Mouse (Mus musculus): ENCODE data around the gene Ankrd13d. TPM values are rescaled to one million over a fixed set of nuclear protein-coding genes. Genes with fewer than 3 reads are reported as not detected.

The Ankrd13d gene
- total and polyA plus RNA-seq, 3 experiments = 3.8 to 55.1 (median 13.2) TPM

DNA sequence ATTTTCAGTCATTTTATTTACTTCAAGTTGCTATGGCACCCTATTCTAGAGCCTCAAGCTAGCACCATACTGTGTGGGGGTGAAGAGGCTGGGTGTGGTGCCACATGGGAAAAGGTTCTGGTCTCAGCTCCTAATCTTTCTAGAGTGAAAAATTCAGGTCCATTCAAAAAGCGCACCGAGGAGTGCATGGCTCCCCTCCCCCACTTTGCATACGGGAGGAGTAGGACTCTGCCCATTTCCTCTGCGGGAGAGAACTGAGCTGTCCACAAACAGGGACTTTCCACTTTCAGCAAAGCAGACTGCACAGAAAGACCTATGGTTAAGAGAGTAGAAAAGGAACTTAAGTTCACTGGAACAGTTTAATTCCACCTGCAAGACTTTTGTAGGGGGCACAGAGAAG, 49.7 kb upstream of the Ankrd13d start:
- Histone ChIP-seq H3K4me3 (replicated peaks in 1 of 3; ENCODE audit: low read depth in 2 of 3, low read length in 2 of 3, poor library complexity in 1 of 3) (peak overlapping the region; percentile 84 to 95 (median 85)), H3K27ac (ENCODE audit: insufficient read depth, low read depth) (peak overlapping the region; percentile 89), H3K4me2 (ENCODE audit: insufficient read depth, low read depth, poor library complexity, severe bottlenecking) (peak overlapping the region; percentile 73), H3K9me3 (replicated peaks; ENCODE audit: low read length) (no peaks in the 10 kb centered on the region), H3K9ac (ENCODE audit: insufficient read depth, low read depth) (peak overlapping the region; percentile 95), H3K79me2 (replicated peaks; ENCODE audit: control insufficient read depth, extremely low read depth, insufficient read depth, poor library complexity, severe bottlenecking) (peaks cover 38% of the 10 kb centered on the region), H3K36me3 (replicated peaks in 1 of 2; ENCODE audit: control insufficient read depth in 1 of 2, insufficient read depth in 1 of 2, low read length in 1 of 2) (peaks cover 21 to 47% of the 10 kb centered on the region in 2 experiments), H3K27me3 (replicated peaks) (no peaks in the 10 kb centered on the region), H3K4me1 (ENCODE audit: control insufficient read depth in 1 of 2, insufficient read depth in 2 of 2) (peaks cover 0 to 37% of the 10 kb centered on the region in 2 experiments; a peak in 2 of 4 replicates)
- TF ChIP-seq HCFC1 (IDR thresholded peaks at IDR 0.05; ENCODE audit: low read depth, low read length) = peak; percentile 27; the same call in 1 of the 2 replicates
- peak; percentile 68; the same call in 1 of the 2 replicates for TF ChIP-seq MYC (IDR thresholded peaks at IDR 0.05; ENCODE audit: low read depth, low read length)
- TF ChIP-seq ZC3H11A (IDR thresholded peaks at IDR 0.05; ENCODE audit: low read depth, low read length) = no peak
- TF ChIP-seq RCOR1 (conservative IDR thresholded peaks at IDR 0.05; ENCODE audit: low read depth, low read length) = no peak
- no peak for TF ChIP-seq GABPA (IDR thresholded peaks at IDR 0.05; ENCODE audit: insufficient replicate concordance, low read depth, low read length)
- TF ChIP-seq MAX (IDR thresholded peaks at IDR 0.05; ENCODE audit: low read length) = 0 out of 2 replicates have a peak, but pooled peaks have one; percentile 40
- no peak for TF ChIP-seq JUN (IDR thresholded peaks at IDR 0.05; ENCODE audit: insufficient read depth, low read depth, low read length)
- peak; percentile 56; the same call in 1 of the 2 replicates for TF ChIP-seq CHD1 (IDR thresholded peaks at IDR 0.05; ENCODE audit: low read depth, low read length)
- peak; percentile 55 for TF ChIP-seq ETS1 (conservative IDR thresholded peaks at IDR 0.05; ENCODE audit: low read depth, low read length)
- TF ChIP-seq SMC3 (IDR thresholded peaks at IDR 0.05; ENCODE audit: low read depth, low read length) = no peak
- no peak for TF ChIP-seq KAT2A (IDR thresholded peaks at IDR 0.05; ENCODE audit: insufficient replicate concordance, low read length)
- peak; percentile 66; the same call in 1 of the 2 replicates for TF ChIP-seq EP300 (IDR thresholded peaks at IDR 0.05; ENCODE audit: low read length)
- no peak for TF ChIP-seq NRF1 (IDR thresholded peaks at IDR 0.05; ENCODE audit: low read depth, low read length)
- TF ChIP-seq USF2 (conservative IDR thresholded peaks at IDR 0.05; ENCODE audit: low read depth, low read length) = no peak
- no peak for TF ChIP-seq CTCF (conservative IDR thresholded peaks at IDR 0.05 in 1 of 2, IDR thresholded peaks at IDR 0.05 in 1 of 2; ENCODE audit: low read depth in 2 of 2, low read length in 2 of 2)
- TF ChIP-seq ZNF384 (IDR thresholded peaks at IDR 0.05; ENCODE audit: low read depth, low read length) = no peak
- peak; percentile 97 for TF ChIP-seq SIN3A (IDR thresholded peaks at IDR 0.05; ENCODE audit: low read length)
- TF ChIP-seq POLR2AphosphoS2 (IDR thresholded peaks at IDR 0.05; ENCODE audit: low read depth, low read length) = no peak
- peak; percentile 55; the same call in 1 of the 2 replicates for TF ChIP-seq MAZ (IDR thresholded peaks at IDR 0.05; ENCODE audit: low read depth, low read length)
- TF ChIP-seq RAD21 (IDR thresholded peaks at IDR 0.05; ENCODE audit: low read depth, low read length) = no peak
- no peak for TF ChIP-seq PAX5 (IDR thresholded peaks at IDR 0.05; ENCODE audit: low read length)
- no peak for TF ChIP-seq USF1 (IDR thresholded peaks at IDR 0.05; ENCODE audit: low read depth, low read length)
- peak; percentile 74 for TF ChIP-seq POLR2A (IDR thresholded peaks at IDR 0.05; ENCODE audit: low read depth, low read length)
- 0 out of 2 replicates have a peak, but pooled peaks have one; percentile 51 for TF ChIP-seq NELFE (IDR thresholded peaks at IDR 0.05; ENCODE audit: low read depth, low read length)
- 0 out of 2 replicates have a peak, but pooled peaks have one; percentile 14 for TF ChIP-seq E2F4 (IDR thresholded peaks at IDR 0.05; ENCODE audit: insufficient replicate concordance, low read depth, low read length)
- TF ChIP-seq UBTF (IDR thresholded peaks at IDR 0.05; ENCODE audit: low read depth, low read length) = no peak
- peak; percentile 92 for TF ChIP-seq TBP (conservative IDR thresholded peaks at IDR 0.05; ENCODE audit: low read depth, low read length)
- peak; percentile 93 for TF ChIP-seq CHD2 (IDR thresholded peaks at IDR 0.05; ENCODE audit: low read length)
- TF ChIP-seq ELF1 (IDR thresholded peaks at IDR 0.05; ENCODE audit: low read depth, low read length) = no peak
- peak; percentile 81 for TF ChIP-seq IRF4 (IDR thresholded peaks at IDR 0.05; ENCODE audit: low read depth, low read length)
- peak; percentile 61; the same call in 1 of the 2 replicates for TF ChIP-seq TCF12 (IDR thresholded peaks at IDR 0.05; ENCODE audit: low read depth, low read length)
- no peak; the same call in 1 of the 2 replicates for TF ChIP-seq ZMIZ1 (IDR thresholded peaks at IDR 0.05; ENCODE audit: low read depth, low read length)
- peak; percentile 93 for TF ChIP-seq MXI1 (IDR thresholded peaks at IDR 0.05; ENCODE audit: low read depth, low read length)
- TF ChIP-seq MAFK (IDR thresholded peaks at IDR 0.05; ENCODE audit: insufficient replicate concordance, low read length) = no peak
- TF ChIP-seq BHLHE40 (IDR thresholded peaks at IDR 0.05; ENCODE audit: low read depth, low read length) = peak; percentile 45; the same call in 1 of the 2 replicates
- TF ChIP-seq ZKSCAN1 (IDR thresholded peaks at IDR 0.05; ENCODE audit: borderline replicate concordance, low read depth, low read length) = no peak
- TF ChIP-seq JUND (conservative IDR thresholded peaks at IDR 0.05; ENCODE audit: low read depth, low read length) = peak; percentile 24; the same call in 1 of the 2 replicates
- DNase-seq (ENCODE audit: extremely low read depth) = peak; percentile 87
- dilution Hi-C loops (cut with MboI; ENCODE audit: extremely low pct_ligation_motif_present, extremely low pct_unique_long_range_greater_than_20kb, low sequenced_read_pairs) (no loop called here), in situ Hi-C loops (cut with MboI; ENCODE audit: low pct_ligation_motif_present, low pct_unique_long_range_greater_than_20kb, low sequenced_read_pairs) (loop anchor here (10.0 kb wide), 1 partner anchor 52 kb away; no protein-coding TSS in a partner anchor)
